Mouse (Mus musculus) liver, postnatal 0 days (tissue): ENCODE measurements around the gene Wwox.

Source experiments
- CTCF ChIP-seq: sonication (generic); IDR thresholded peaks from 2 replicates; pipeline ENCODE4 v1.5.1; 2016; ENCODE audit warnings: antibody characterized with exemption, low read depth
- EP300 ChIP-seq: IDR thresholded peaks from 2 replicates; pipeline ENCODE4 v1.6.1; 2016; ENCODE audit warnings: antibody characterized with exemption, low read depth, mild to moderate bottlenecking

- no peak for TF ChIP-seq CTCF
- no peak for TF ChIP-seq EP300
Observed at GRCm38 (mm10) chr8:114671237-114671674, 231.8 kb downstream of the Wwox start.
